Comparison of ENCODE assay signal across 14 mouse cellular contexts in the genomic region with DNA sequence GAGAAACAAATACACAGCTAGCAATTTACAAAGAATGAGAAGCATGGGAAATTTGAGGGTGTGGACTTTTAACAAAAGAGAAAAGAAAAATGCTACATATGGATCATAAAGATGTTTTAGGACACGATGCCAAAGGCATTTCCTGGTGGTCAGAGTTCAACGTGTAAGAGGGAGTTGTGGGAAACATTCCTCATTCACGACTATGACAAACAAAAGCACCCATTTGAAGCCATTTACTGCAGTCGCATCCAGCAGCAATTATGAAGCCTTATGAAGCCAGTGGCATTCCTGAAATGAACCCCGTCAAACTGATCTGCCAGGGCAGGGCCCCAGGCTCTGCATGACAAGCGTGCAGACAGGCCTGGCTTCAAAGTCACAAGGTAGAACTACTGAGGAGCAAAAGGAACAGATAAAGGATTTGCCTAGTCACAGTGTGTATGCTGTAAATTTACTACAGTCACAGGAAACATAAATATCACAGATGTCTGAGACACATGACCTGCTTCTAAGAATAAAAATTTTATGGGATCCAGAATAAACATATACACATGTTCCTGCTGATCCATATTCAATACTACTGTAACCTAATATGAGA. TPM values are rescaled to one million over a fixed set of nuclear protein-coding genes. Genes with fewer than 3 reads are reported as not detected.
DNase-seq lines count a peak whose midpoint lies in the region; ATAC-seq and TF ChIP-seq lines count a peak whose summit lies in the region.
"Had no signal": no experiment of that assay in that cellular context is flagged by ENCODE, and none has a peak within 500 bp of the region (broad histone marks: within the 10 kb centered on the region; RNA-seq: fewer than 3 reads in every experiment).

No protein-coding gene starts in this region.

- peaks cover 75% of the 10 kb centered on the region for H3K4me1 ChIP-seq in megakaryocyte, embryonic 14.5 days
- H3K4me1 ChIP-seq in midbrain, postnatal 0 days (ENCODE audit: insufficient read depth, low read length), result no peaks in the 10 kb centered on the region
- H3K4me1 ChIP-seq: midbrain, embryonic 13.5 days had no signal

- TF ChIP-seq CTCF in gastrocnemius, adult 2 months (IDR thresholded peaks at IDR 0.05), result no peak
- TF ChIP-seq CTCF in midbrain, postnatal 0 days (IDR thresholded peaks at IDR 0.05), result no peak

- intact Hi-C loops in gastrocnemius, adult 2 months (cut with DNase I), result no loop called here

- no peaks in the 10 kb centered on the region for H3K9me3 ChIP-seq in megakaryocyte, embryonic 14.5 days
- H3K9me3 ChIP-seq in midbrain, postnatal 0 days (ENCODE audit: low read length), result no peaks in the 10 kb centered on the region
- H3K9me3 ChIP-seq: midbrain, embryonic 13.5 days had no signal

- no peak for ATAC-seq in megakaryocyte, adult 5-6 weeks (ENCODE audit: poor library complexity, severe bottlenecking)
- peak; percentile 17 to 60; a peak in 1 of 4 replicates for ATAC-seq in hematopoietic stem cell, adult 5-6 weeks (replicated peaks in 1 of 2; ENCODE audit: insufficient read depth in 1 of 2, low FRiP score in 2 of 2, low TSS enrichment in 1 of 2, low read depth in 1 of 2, poor library complexity in 2 of 2, severe bottlenecking in 2 of 2)
- ATAC-seq in megakaryocyte-erythroid progenitor cell, adult 5-6 weeks (replicated peaks; ENCODE audit: low FRiP score, low TSS enrichment, poor library complexity, severe bottlenecking), result peak; percentile 96
- ATAC-seq in midbrain, postnatal 0 days (ENCODE audit: low FRiP score), result no peak
- ATAC-seq: forebrain, embryonic 16.5 days; midbrain, embryonic 13.5 days had no signal

- DNase-seq in gastrocnemius, adult 2 months, result no peak
- DNase-seq in gastrocnemius, postnatal 25 days, result no peak
- DNase-seq in adrenal gland, postnatal 14 days, result no peak
- no peak for DNase-seq in midbrain, postnatal 0 days (ENCODE audit: low spot score)
- DNase-seq: adrenal gland, postnatal 10 days; cerebellum, adult 11 months; kidney, adult 18-20 months; spleen, adult 18-20 months had no signal

- no peak overlapping the region for H3K4me3 ChIP-seq in gastrocnemius, adult 2 months
- H3K4me3 ChIP-seq in megakaryocyte, embryonic 14.5 days (replicated peaks), result peak overlapping the region; percentile 38
- no peak overlapping the region for H3K4me3 ChIP-seq in midbrain, postnatal 0 days (ENCODE audit: low read depth, low read length)
- H3K4me3 ChIP-seq: midbrain, embryonic 13.5 days had no signal

- H3K9ac ChIP-seq in midbrain, postnatal 0 days (replicated peaks; ENCODE audit: low read length, poor library complexity, severe bottlenecking), result no peak overlapping the region
- H3K9ac ChIP-seq: midbrain, embryonic 13.5 days had no signal

- H3K4me2 ChIP-seq in midbrain, postnatal 0 days (ENCODE audit: low read depth, low read length, poor library complexity, severe bottlenecking), result no peak overlapping the region
- H3K4me2 ChIP-seq: midbrain, embryonic 13.5 days had no signal

- peaks cover 54% of the 10 kb centered on the region for H3K36me3 ChIP-seq in megakaryocyte, embryonic 14.5 days (replicated peaks; ENCODE audit: low read length)
- H3K36me3 ChIP-seq in midbrain, postnatal 0 days (ENCODE audit: insufficient read depth, low read length), result no peaks in the 10 kb centered on the region
- H3K36me3 ChIP-seq: midbrain, embryonic 13.5 days had no signal

- peak overlapping the region; percentile 53 for H3K27ac ChIP-seq in gastrocnemius, adult 2 months
- no peak overlapping the region for H3K27ac ChIP-seq in midbrain, postnatal 0 days (ENCODE audit: low read depth, low read length)
- H3K27ac ChIP-seq: midbrain, embryonic 13.5 days had no signal

- H3K27me3 ChIP-seq in megakaryocyte, embryonic 14.5 days (replicated peaks), result no peaks in the 10 kb centered on the region
- H3K27me3 ChIP-seq in midbrain, postnatal 0 days (ENCODE audit: insufficient read depth, low read length), result no peaks in the 10 kb centered on the region
- H3K27me3 ChIP-seq: midbrain, embryonic 13.5 days had no signal

- WGBS in midbrain, postnatal 0 days, result 76% methylated on average over 6 of the region's 6 CpGs

RNA-seq across cellular contexts. Expression of gene Strn, which starts 12.4 kb away (rescaled TPM):
- 1 to 10 TPM; 5.4 to 7.1 TPM for total RNA-seq in gastrocnemius, adult 2 months (2021)
- total RNA-seq in gastrocnemius, postnatal 25 days (2021), result 1 to 10 TPM; 5.5 to 6.1 TPM
- polyA plus RNA-seq in megakaryocyte, embryonic 14.5 days (2012; ENCODE audit: insufficient read depth, low replicate concordance), result 1.3 and 1.9 TPM in 2 replicates
- 26.5 and 33.7 TPM in 2 replicates for total RNA-seq in megakaryocyte, adult 5-6 weeks (2015)
- total RNA-seq in megakaryocyte, adult 5-6 weeks (2017), result 45.5 and 58.7 TPM in 2 replicates
- total RNA-seq in hematopoietic stem cell, adult 5-6 weeks (2017), result 24.3 and 37.0 TPM in 2 replicates
- total RNA-seq in megakaryocyte-erythroid progenitor cell, adult 5-6 weeks (2014; fragmentation: Nextera tagmentation), result 13.7 and 15.9 TPM in 2 replicates
- total RNA-seq in megakaryocyte-erythroid progenitor cell, adult 5-6 weeks (2017), result 19.6 and 28.1 TPM in 2 replicates
- 23.4 and 24.4 TPM in 2 replicates for total RNA-seq in adrenal gland, postnatal 14 days (2021)
- 22.4 and 23.3 TPM in 2 replicates for total RNA-seq in midbrain, postnatal 0 days (2014; rRNA removed)
- 3.8 and 4.2 TPM in 2 replicates for polyA plus RNA-seq in midbrain, postnatal 0 days (2015; fragmentation: Nextera tagmentation; extraction: Ambion mirVana)

Comparison
In these comparisons a context has a peak if more than half of its experiments do, and no peak if none do; other contexts are left out.
1. ATAC-seq: peak in hematopoietic stem cell, adult 5-6 weeks (2 of 2) and megakaryocyte-erythroid progenitor cell, adult 5-6 weeks (single experiment); none in megakaryocyte, adult 5-6 weeks (single experiment) and midbrain, postnatal 0 days (single experiment).